Comparison of ENCODE assay signal across 27 mouse cellular contexts in genomic region chr9:119564803-119565202, GRCm38 (mm10). TPM values are rescaled to one million over a fixed set of nuclear protein-coding genes. Genes with fewer than 3 reads are reported as not detected.
DNase-seq lines count a peak whose midpoint lies in the region; ATAC-seq lines count a peak whose summit lies in the region.
"Had no signal": no experiment of that assay in that cellular context is flagged by ENCODE, and none has a peak within 500 bp of the region (broad histone marks: within the 10 kb centered on the region; RNA-seq: fewer than 3 reads in every experiment).

No protein-coding gene starts in this region.

- 57% methylated on average over 6 of the region's 6 CpGs for WGBS in heart, embryonic 11.5 days (ENCODE audit: insufficient replicate concordance)
- 81% methylated on average over 6 of the region's 6 CpGs for WGBS in forebrain, embryonic 12.5 days

- H3K9me3 ChIP-seq in heart, embryonic 11.5 days (replicated peaks; ENCODE audit: control insufficient read depth, low read length) = no peaks in the 10 kb centered on the region
- no peaks in the 10 kb centered on the region for H3K9me3 ChIP-seq in forebrain, embryonic 12.5 days
- H3K9me3 ChIP-seq: embryonic facial prominence, embryonic 12.5 days; embryonic facial prominence, embryonic 15.5 days; forebrain, embryonic 15.5 days; heart, embryonic 10.5 days; hindbrain, embryonic 12.5 days; hindbrain, embryonic 15.5 days had no signal

- peaks cover 13% of the 10 kb centered on the region for H3K27me3 ChIP-seq in heart, embryonic 11.5 days (ENCODE audit: control insufficient read depth, insufficient read depth, low read length)
- H3K27me3 ChIP-seq in forebrain, embryonic 12.5 days = peaks cover 68% of the 10 kb centered on the region
- H3K27me3 ChIP-seq: CH12.LX; forebrain, embryonic 15.5 days; Patski had no signal

- no peak overlapping the region for H3K9ac ChIP-seq in heart, embryonic 11.5 days (ENCODE audit: low read depth, low read length)
- no peak overlapping the region for H3K9ac ChIP-seq in forebrain, embryonic 12.5 days
- H3K9ac ChIP-seq: embryonic facial prominence, embryonic 12.5 days; embryonic facial prominence, embryonic 15.5 days; forebrain, embryonic 15.5 days; hindbrain, embryonic 12.5 days; hindbrain, embryonic 15.5 days had no signal

- peaks cover 35% of the 10 kb centered on the region for H3K4me1 ChIP-seq in heart, embryonic 11.5 days (ENCODE audit: control insufficient read depth, insufficient read depth, low read length)
- H3K4me1 ChIP-seq in forebrain, embryonic 12.5 days = peaks cover 30% of the 10 kb centered on the region

- no peak overlapping the region for H3K4me3 ChIP-seq in heart, embryonic 11.5 days (ENCODE audit: low read depth, low read length)
- no peak overlapping the region for H3K4me3 ChIP-seq in forebrain, embryonic 12.5 days (replicated peaks)
- H3K4me3 ChIP-seq: embryonic facial prominence, embryonic 12.5 days; embryonic facial prominence, embryonic 15.5 days; forebrain, embryonic 15.5 days; gastrocnemius, adult 2 months; heart, adult 2 months; heart, embryonic 10.5 days; hindbrain, embryonic 12.5 days; hindbrain, embryonic 15.5 days had no signal

- no peak overlapping the region for H3K4me2 ChIP-seq in heart, embryonic 11.5 days
- H3K4me2 ChIP-seq in forebrain, embryonic 12.5 days = no peak overlapping the region
- H3K4me2 ChIP-seq: embryonic facial prominence, embryonic 12.5 days; embryonic facial prominence, embryonic 15.5 days; forebrain, embryonic 15.5 days; hindbrain, embryonic 12.5 days; hindbrain, embryonic 15.5 days had no signal

- no peak for ATAC-seq in heart, embryonic 11.5 days (replicated peaks; ENCODE audit: insufficient number of reproducible peaks, low FRiP score, low TSS enrichment)
- ATAC-seq in forebrain, embryonic 12.5 days (ENCODE audit: low FRiP score) = no peak
- ATAC-seq: forebrain, embryonic 15.5 days; intestine, postnatal 0 days; Patski had no signal

- H3K36me3 ChIP-seq in heart, embryonic 11.5 days (ENCODE audit: control insufficient read depth, insufficient read depth, low read length) = no peaks in the 10 kb centered on the region
- no peaks in the 10 kb centered on the region for H3K36me3 ChIP-seq in forebrain, embryonic 12.5 days (replicated peaks)
- H3K36me3 ChIP-seq: embryonic facial prominence, embryonic 12.5 days; embryonic facial prominence, embryonic 15.5 days; forebrain, embryonic 15.5 days; G1E; heart, embryonic 10.5 days; hindbrain, embryonic 12.5 days; hindbrain, embryonic 15.5 days had no signal

- peak overlapping the region; percentile 18; the same call in 1 of the 2 replicates for H3K27ac ChIP-seq in heart, embryonic 11.5 days (ENCODE audit: low read depth, low read length)
- no peak overlapping the region for H3K27ac ChIP-seq in forebrain, embryonic 12.5 days
- H3K27ac ChIP-seq: embryonic facial prominence, embryonic 12.5 days; embryonic facial prominence, embryonic 15.5 days; forebrain, embryonic 15.5 days; gastrocnemius, adult 2 months; heart, adult 2 months; heart, embryonic 10.5 days; hindbrain, embryonic 12.5 days; hindbrain, embryonic 15.5 days had no signal

- DNase-seq in heart, adult 11 months = no peak
- peak; percentile 41 for DNase-seq in right cerebral cortex, adult 18-20 months
- DNase-seq in right cerebral cortex, postnatal 10 days (ENCODE audit: low spot score in 2 of 2) = no peak
- peak; percentile 71 for DNase-seq in brain, adult 2 months (ENCODE audit: low read depth, low spot score)
- DNase-seq: adrenal gland, postnatal 10 days; adrenal gland, postnatal 36 days; B cell, adult 2 months; cerebellum, adult 11 months; cerebellum, adult 2 months; cerebellum, adult 9-11 months; cerebellum, postnatal 25 days; gastrocnemius, adult 2 months; gastrocnemius, postnatal 14 days; heart, adult 2 months; heart, postnatal 14 days had no signal

RNA-seq across cellular contexts. Expression of gene Scn5a, which starts 14.0 kb away (rescaled TPM):
- polyA plus RNA-seq in heart, embryonic 11.5 days (2014; fragmentation: Nextera tagmentation; extraction: Ambion mirVana) = 8.0 and 8.6 TPM in 2 replicates
- 3.2 and 3.5 TPM in 2 replicates for polyA plus RNA-seq in forebrain, embryonic 12.5 days (2016; fragmentation: Nextera tagmentation; extraction: Ambion mirVana)
- polyA plus RNA-seq: G1E had no signal

Comparison
In these comparisons a context has a peak if more than half of its experiments do, and no peak if none do; other contexts are left out.
1. DNase-seq: peak in right cerebral cortex, adult 18-20 months (single experiment) and brain, adult 2 months (single experiment); none in heart, adult 11 months (single experiment) and right cerebral cortex, postnatal 10 days (0 of 2).